Mouse (Mus musculus): Measurements from ENCODE around the gene Grxcr1. TPM values are rescaled to one million over a fixed set of nuclear protein-coding genes. Genes with fewer than 3 reads are reported as not detected.

Gene Grxcr1
- total and polyA plus RNA-seq, 3 experiments, result not detected

DNA sequence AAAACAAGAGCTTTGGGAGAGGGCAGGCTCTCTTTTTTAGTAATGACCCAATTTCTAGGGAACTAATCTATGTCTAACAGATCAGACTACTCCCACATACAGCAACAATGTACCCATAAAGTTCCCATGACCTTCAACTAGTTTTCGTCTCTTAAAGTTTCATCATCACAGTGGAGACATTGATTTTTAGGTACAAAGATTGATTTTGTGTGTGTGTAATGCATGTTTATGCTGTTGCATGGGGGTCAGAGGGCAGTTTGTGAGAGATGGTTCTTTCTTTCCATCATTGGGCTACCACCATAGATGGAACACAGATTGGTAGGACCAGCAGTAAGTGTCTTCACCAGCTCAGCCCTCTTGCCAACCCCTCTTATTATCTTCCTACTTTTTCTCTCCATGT, 93.8 kb downstream of the Grxcr1 start:
- no peaks in the 10 kb centered on the region for H3K27me3 ChIP-seq (ENCODE audit: control insufficient read depth in 1 of 2, insufficient read depth in 2 of 2, low read length in 2 of 2)
- H3K9ac ChIP-seq (ENCODE audit: control insufficient read depth, low read depth, low read length, poor library complexity, severe bottlenecking), result no peak overlapping the region
- no peak overlapping the region for H3K27ac ChIP-seq (ENCODE audit: control insufficient read depth, low read depth, low read length)
- no peak for TF ChIP-seq ZC3H11A (IDR thresholded peaks at IDR 0.05; ENCODE audit: low read depth, low read length)
- TF ChIP-seq MEF2A (IDR thresholded peaks at IDR 0.05; ENCODE audit: extremely low read depth, insufficient replicate concordance, low read depth, low read length, poor library complexity, severe bottlenecking), result no peak
- TF ChIP-seq EP300 (IDR thresholded peaks at IDR 0.05; ENCODE audit: low read depth in 1 of 2, low read length in 2 of 2), result no peak
- TF ChIP-seq ZKSCAN1 (IDR thresholded peaks at IDR 0.05; ENCODE audit: low read depth, low read length), result no peak
- no peak for TF ChIP-seq HCFC1 (IDR thresholded peaks at IDR 0.05; ENCODE audit: low read depth, low read length)
- no peaks in the 10 kb centered on the region for H3K36me3 ChIP-seq (ENCODE audit: control insufficient read depth in 1 of 2, insufficient read depth in 2 of 2, low read length in 2 of 2)
- no peaks in the 10 kb centered on the region for H3K4me1 ChIP-seq (ENCODE audit: control insufficient read depth in 1 of 2, insufficient read depth in 2 of 2, low read length in 2 of 2)
- no peak for DNase-seq (ENCODE audit: low read depth, low spot score)
- H3K79me2 ChIP-seq (ENCODE audit: control insufficient read depth, insufficient read depth, low read length, poor library complexity), result no peaks in the 10 kb centered on the region
- H3K9me3 ChIP-seq (replicated peaks; ENCODE audit: insufficient read depth, low read length), result no peaks in the 10 kb centered on the region
- H3K4me3 ChIP-seq (ENCODE audit: control insufficient read depth in 1 of 2, insufficient read depth in 1 of 2, low read depth in 2 of 2, low read length in 2 of 2), result no peak overlapping the region

- Histone ChIP-seq H3K27me3 (ENCODE audit: control insufficient read depth in 1 of 2, insufficient read depth in 2 of 2, low read length in 2 of 2) (no peaks in the 10 kb centered on the region), H3K79me2 (ENCODE audit: control insufficient read depth, insufficient read depth, low read length, poor library complexity) (no peaks in the 10 kb centered on the region), H3K27ac (ENCODE audit: control insufficient read depth, low read depth, low read length) (no peak overlapping the region), H3K9me3 (replicated peaks; ENCODE audit: insufficient read depth, low read length) (no peaks in the 10 kb centered on the region), H3K36me3 (ENCODE audit: control insufficient read depth in 1 of 2, insufficient read depth in 2 of 2, low read length in 2 of 2) (no peaks in the 10 kb centered on the region), H3K4me1 (ENCODE audit: control insufficient read depth in 1 of 2, insufficient read depth in 2 of 2, low read length in 2 of 2) (no peaks in the 10 kb centered on the region), H3K4me3 (ENCODE audit: control insufficient read depth in 1 of 2, insufficient read depth in 1 of 2, low read depth in 2 of 2, low read length in 2 of 2) (no peak overlapping the region), H3K9ac (ENCODE audit: control insufficient read depth, low read depth, low read length, poor library complexity, severe bottlenecking) (no peak overlapping the region)
- TF ChIP-seq POLR2AphosphoS5 (IDR thresholded peaks at IDR 0.05; ENCODE audit: borderline replicate concordance, low read depth, low read length) (no peak), JUND (IDR thresholded peaks at IDR 0.05; ENCODE audit: low read depth, low read length) (no peak), CHD1 (IDR thresholded peaks at IDR 0.05; ENCODE audit: low read depth, low read length) (no peak), KAT2A (conservative IDR thresholded peaks at IDR 0.05; ENCODE audit: low read depth, low read length) (no peak), TAL1 (IDR thresholded peaks at IDR 0.05; ENCODE audit: low read length) (no peak), GATA1 (IDR thresholded peaks at IDR 0.05; ENCODE audit: low read depth, low read length) (no peak), RAD21 (IDR thresholded peaks at IDR 0.05; ENCODE audit: low read depth, low read length) (peak; percentile 61), ELF1 (IDR thresholded peaks at IDR 0.05; ENCODE audit: low read depth, low read length) (no peak), MAX (IDR thresholded peaks at IDR 0.05; ENCODE audit: low read length) (no peak), E2F4 (IDR thresholded peaks at IDR 0.05; ENCODE audit: borderline replicate concordance, low read depth, low read length) (no peak), ETS1 (IDR thresholded peaks at IDR 0.05; ENCODE audit: low read depth, low read length) (no peak), TCF12 (IDR thresholded peaks at IDR 0.05; ENCODE audit: low read depth, low read length) (no peak), TBP (IDR thresholded peaks at IDR 0.05; ENCODE audit: low read depth, low read length) (no peak), ZMIZ1 (IDR thresholded peaks at IDR 0.05; ENCODE audit: low read depth, low read length) (no peak), CTCF (IDR thresholded peaks at IDR 0.05 in 2 of 3, conservative IDR thresholded peaks at IDR 0.05 in 1 of 3; ENCODE audit: control insufficient read depth in 1 of 3, insufficient read depth in 1 of 3, low read depth in 2 of 3, low read length in 3 of 3, poor library complexity in 1 of 3, severe bottlenecking in 1 of 3) (peak; percentile 34 to 60 (median 49); a peak in 5 of 6 replicates), USF2 (IDR thresholded peaks at IDR 0.05; ENCODE audit: borderline replicate concordance in 1 of 2, insufficient read depth in 1 of 2, low read depth in 1 of 2, low read length in 2 of 2) (no peak), MEF2A (IDR thresholded peaks at IDR 0.05; ENCODE audit: extremely low read depth, insufficient replicate concordance, low read depth, low read length, poor library complexity, severe bottlenecking) (no peak), SMC3 (IDR thresholded peaks at IDR 0.05; ENCODE audit: low read depth, low read length) (peak; percentile 48), UBTF (IDR thresholded peaks at IDR 0.05; ENCODE audit: borderline replicate concordance, insufficient read depth, low read depth, low read length) (no peak)
- peak; percentile 17 for DNase-seq (ENCODE audit: low read depth, low spot score)
Observed at GRCm38 (mm10) chr5:68128421-68128820, 96.8 kb downstream of the Grxcr1 start.

Measured in MEL (cell line).